ENCODE assay signal across 27 mouse cellular contexts in the genomic region with DNA sequence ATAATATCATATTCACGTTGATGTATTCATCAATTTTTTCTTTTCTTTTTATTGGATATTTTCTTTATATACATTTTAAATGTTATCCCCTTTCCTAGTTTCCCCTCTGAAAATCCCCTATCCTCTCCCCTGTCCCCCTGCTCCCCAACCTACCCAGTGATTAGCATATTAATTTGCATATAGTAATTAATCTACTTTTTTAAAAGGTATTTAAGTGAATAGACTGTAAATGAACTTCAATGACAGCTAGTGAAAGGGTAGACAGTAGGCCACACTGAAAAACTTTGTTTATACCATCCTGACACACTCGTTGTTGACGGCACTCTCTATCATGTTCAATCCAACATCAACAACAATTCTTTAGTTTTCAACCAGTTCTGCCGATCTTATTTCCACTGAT.
DNase-seq lines count a peak whose midpoint lies in the region; ATAC-seq and TF ChIP-seq lines count a peak whose summit lies in the region.
"Had no signal": no experiment of that assay in that cellular context is flagged by ENCODE, and none has a peak within 500 bp of the region (broad histone marks: within the 10 kb centered on the region; RNA-seq: fewer than 3 reads in every experiment).

No protein-coding gene starts in this region.

- WGBS in forebrain, embryonic 13.5 days: 59% methylated on average over 4 of the region's 4 CpGs
- 92% methylated on average over 4 of the region's 4 CpGs for WGBS in forebrain, embryonic 11.5 days
- WGBS in forebrain, embryonic 16.5 days: 37% methylated on average over 4 of the region's 4 CpGs
- WGBS in forebrain, embryonic 10.5 days: 93% methylated on average over 4 of the region's 4 CpGs
- 75% methylated on average over 4 of the region's 4 CpGs for WGBS in hindbrain, embryonic 13.5 days
- 69% methylated on average over 4 of the region's 4 CpGs for WGBS in hindbrain, embryonic 16.5 days

- TF ChIP-seq CTCF in brain, embryonic 14.5 days (IDR thresholded peaks at IDR 0.05; ENCODE audit: borderline replicate concordance, extremely low read depth, insufficient read depth, insufficient read length): no peak

- H3K27ac ChIP-seq in forebrain, embryonic 13.5 days: no peak overlapping the region
- no peak overlapping the region for H3K27ac ChIP-seq in forebrain, embryonic 11.5 days (ENCODE audit: low read depth, low read length)
- no peak overlapping the region for H3K27ac ChIP-seq in forebrain, embryonic 16.5 days (ENCODE audit: low read length)
- no peak overlapping the region for H3K27ac ChIP-seq in forebrain, embryonic 10.5 days
- H3K27ac ChIP-seq in hindbrain, embryonic 13.5 days: no peak overlapping the region
- H3K27ac ChIP-seq in hindbrain, embryonic 16.5 days (ENCODE audit: low read depth, low read length): no peak overlapping the region
- H3K27ac ChIP-seq: embryonic facial prominence, embryonic 13.5 days; embryonic facial prominence, embryonic 15.5 days had no signal

- no peak overlapping the region for H3K4me3 ChIP-seq in forebrain, embryonic 13.5 days
- no peak overlapping the region for H3K4me3 ChIP-seq in forebrain, embryonic 11.5 days (ENCODE audit: low read depth, low read length)
- H3K4me3 ChIP-seq in forebrain, embryonic 16.5 days (replicated peaks; ENCODE audit: low read length): no peak overlapping the region
- no peak overlapping the region for H3K4me3 ChIP-seq in forebrain, embryonic 10.5 days
- no peak overlapping the region for H3K4me3 ChIP-seq in hindbrain, embryonic 13.5 days
- H3K4me3 ChIP-seq in hindbrain, embryonic 16.5 days (ENCODE audit: low read length): no peak overlapping the region
- H3K4me3 ChIP-seq: embryonic facial prominence, embryonic 13.5 days; embryonic facial prominence, embryonic 15.5 days; erythroblast, embryonic 14.5 days had no signal

- H3K27me3 ChIP-seq in forebrain, embryonic 13.5 days: no peaks in the 10 kb centered on the region
- no peaks in the 10 kb centered on the region for H3K27me3 ChIP-seq in forebrain, embryonic 11.5 days (ENCODE audit: control insufficient read depth, insufficient read depth, low read length)
- no peaks in the 10 kb centered on the region for H3K27me3 ChIP-seq in forebrain, embryonic 16.5 days (replicated peaks; ENCODE audit: control insufficient read depth, insufficient read depth, low read length)
- no peaks in the 10 kb centered on the region for H3K27me3 ChIP-seq in forebrain, embryonic 10.5 days (ENCODE audit: poor library complexity, severe bottlenecking)
- H3K27me3 ChIP-seq in hindbrain, embryonic 13.5 days: no peaks in the 10 kb centered on the region
- no peaks in the 10 kb centered on the region for H3K27me3 ChIP-seq in hindbrain, embryonic 16.5 days (replicated peaks; ENCODE audit: control insufficient read depth, insufficient read depth, low read length)
- H3K27me3 ChIP-seq: CH12.LX; embryonic facial prominence, embryonic 13.5 days; embryonic facial prominence, embryonic 15.5 days; Patski had no signal

- no peaks in the 10 kb centered on the region for H3K9me3 ChIP-seq in forebrain, embryonic 13.5 days (replicated peaks)
- H3K9me3 ChIP-seq in forebrain, embryonic 11.5 days (ENCODE audit: control insufficient read depth, low read length): no peaks in the 10 kb centered on the region
- H3K9me3 ChIP-seq in forebrain, embryonic 16.5 days (ENCODE audit: control insufficient read depth, low read length): no peaks in the 10 kb centered on the region
- H3K9me3 ChIP-seq in forebrain, embryonic 10.5 days: no peaks in the 10 kb centered on the region
- H3K9me3 ChIP-seq in hindbrain, embryonic 13.5 days: no peaks in the 10 kb centered on the region
- H3K9me3 ChIP-seq in hindbrain, embryonic 16.5 days (ENCODE audit: control insufficient read depth, low read length): no peaks in the 10 kb centered on the region
- H3K9me3 ChIP-seq: embryonic facial prominence, embryonic 13.5 days; embryonic facial prominence, embryonic 15.5 days had no signal

- no peak for DNase-seq in forebrain, embryonic 11.5 days (ENCODE audit: low spot score)
- DNase-seq in forebrain, embryonic 10.5 days (ENCODE audit: extremely low spot score, low spot score): no peak
- peak; percentile 23 for DNase-seq in brain, embryonic 14.5 days (ENCODE audit: low read depth)
- DNase-seq: adrenal gland, adult 8-10 months; adrenal gland, postnatal 14 days; adrenal gland, postnatal 36 days; B cell, adult 2 months; cerebellum, adult 11 months; cerebellum, adult 18-20 months; cerebellum, adult 8-10 months; cerebellum, adult 9-11 months; cerebellum, postnatal 14 days; cerebellum, postnatal 36 days; embryo, embryonic 11 days; forebrain, postnatal 0 days had no signal

- no peaks in the 10 kb centered on the region for H3K4me1 ChIP-seq in forebrain, embryonic 13.5 days
- no peaks in the 10 kb centered on the region for H3K4me1 ChIP-seq in forebrain, embryonic 11.5 days (replicated peaks; ENCODE audit: control insufficient read depth, insufficient read depth, low read length)
- peaks cover 2% of the 10 kb centered on the region; the same call in 1 of the 2 replicates for H3K4me1 ChIP-seq in forebrain, embryonic 16.5 days (replicated peaks; ENCODE audit: control insufficient read depth, insufficient read depth, low read length)
- no peaks in the 10 kb centered on the region for H3K4me1 ChIP-seq in forebrain, embryonic 10.5 days
- no peaks in the 10 kb centered on the region for H3K4me1 ChIP-seq in hindbrain, embryonic 13.5 days (replicated peaks)
- H3K4me1 ChIP-seq in hindbrain, embryonic 16.5 days (ENCODE audit: control insufficient read depth, insufficient read depth, low read depth, low read length): no peaks in the 10 kb centered on the region
- H3K4me1 ChIP-seq: embryonic facial prominence, embryonic 13.5 days; embryonic facial prominence, embryonic 15.5 days had no signal

- H3K9ac ChIP-seq in forebrain, embryonic 13.5 days: no peak overlapping the region
- H3K9ac ChIP-seq in forebrain, embryonic 11.5 days (ENCODE audit: low read length): no peak overlapping the region
- no peak overlapping the region for H3K9ac ChIP-seq in forebrain, embryonic 16.5 days (replicated peaks; ENCODE audit: low read depth, low read length)
- no peak overlapping the region for H3K9ac ChIP-seq in hindbrain, embryonic 13.5 days
- no peak overlapping the region for H3K9ac ChIP-seq in hindbrain, embryonic 16.5 days (ENCODE audit: low read depth, low read length)
- H3K9ac ChIP-seq: embryonic facial prominence, embryonic 13.5 days; embryonic facial prominence, embryonic 15.5 days; forebrain, postnatal 0 days had no signal

- no peak overlapping the region for H3K4me2 ChIP-seq in forebrain, embryonic 13.5 days
- no peak overlapping the region for H3K4me2 ChIP-seq in forebrain, embryonic 11.5 days (ENCODE audit: low read depth, low read length, severe bottlenecking)
- no peak overlapping the region for H3K4me2 ChIP-seq in forebrain, embryonic 16.5 days (ENCODE audit: low read length)
- H3K4me2 ChIP-seq in hindbrain, embryonic 13.5 days: no peak overlapping the region
- H3K4me2 ChIP-seq in hindbrain, embryonic 16.5 days (ENCODE audit: low read length): no peak overlapping the region
- H3K4me2 ChIP-seq: embryonic facial prominence, embryonic 13.5 days; embryonic facial prominence, embryonic 15.5 days had no signal

- ATAC-seq in forebrain, embryonic 13.5 days: peak; percentile 61
- no peak for ATAC-seq in forebrain, embryonic 11.5 days (replicated peaks; ENCODE audit: low FRiP score)
- ATAC-seq in forebrain, embryonic 16.5 days: peak; percentile 49; the same call in 1 of the 2 replicates
- ATAC-seq in hindbrain, embryonic 13.5 days (ENCODE audit: low FRiP score): peak; percentile 39; the same call in 1 of the 2 replicates
- no peak for ATAC-seq in hindbrain, embryonic 16.5 days
- ATAC-seq: activated CD4-positive, CD25-positive, alpha-beta regulatory T cell, adult 4 months; CD4-positive, CD25-positive, alpha-beta regulatory T cell, adult 4 months; forebrain, postnatal 0 days; Patski had no signal

- no peaks in the 10 kb centered on the region for H3K36me3 ChIP-seq in forebrain, embryonic 13.5 days (ENCODE audit: poor library complexity, severe bottlenecking)
- H3K36me3 ChIP-seq in forebrain, embryonic 11.5 days (ENCODE audit: control insufficient read depth, insufficient read depth, low read length): no peaks in the 10 kb centered on the region
- H3K36me3 ChIP-seq in forebrain, embryonic 16.5 days (ENCODE audit: control insufficient read depth, insufficient read depth): no peaks in the 10 kb centered on the region
- no peaks in the 10 kb centered on the region for H3K36me3 ChIP-seq in forebrain, embryonic 10.5 days (replicated peaks)
- H3K36me3 ChIP-seq in hindbrain, embryonic 13.5 days: no peaks in the 10 kb centered on the region
- H3K36me3 ChIP-seq in hindbrain, embryonic 16.5 days (ENCODE audit: control insufficient read depth, insufficient read depth, low read length): no peaks in the 10 kb centered on the region
- H3K36me3 ChIP-seq: embryonic facial prominence, embryonic 13.5 days; embryonic facial prominence, embryonic 15.5 days; G1E had no signal

- TF ChIP-seq POLR2A in brain, embryonic 14.5 days (IDR thresholded peaks at IDR 0.05; ENCODE audit: borderline replicate concordance, extremely low read depth, insufficient read depth, insufficient read length, poor library complexity, severe bottlenecking): no peak

Comparison
In these comparisons a context has a peak if more than half of its experiments do, and no peak if none do; other contexts are left out.
1. ATAC-seq: peak in forebrain, embryonic 13.5 days (single experiment), forebrain, embryonic 16.5 days (single experiment) and hindbrain, embryonic 13.5 days (single experiment); none in forebrain, embryonic 11.5 days (single experiment) and hindbrain, embryonic 16.5 days (single experiment).